Mouse (Mus musculus) layer of hippocampus, adult 9-11 months (tissue): ENCODE results near the gene Tfap2c.

ENCODE experiments used
- DNase-seq: peaks from one replicate; pipeline ENCODE4 v3.0.0; 2022

The Tfap2c gene

DNA sequence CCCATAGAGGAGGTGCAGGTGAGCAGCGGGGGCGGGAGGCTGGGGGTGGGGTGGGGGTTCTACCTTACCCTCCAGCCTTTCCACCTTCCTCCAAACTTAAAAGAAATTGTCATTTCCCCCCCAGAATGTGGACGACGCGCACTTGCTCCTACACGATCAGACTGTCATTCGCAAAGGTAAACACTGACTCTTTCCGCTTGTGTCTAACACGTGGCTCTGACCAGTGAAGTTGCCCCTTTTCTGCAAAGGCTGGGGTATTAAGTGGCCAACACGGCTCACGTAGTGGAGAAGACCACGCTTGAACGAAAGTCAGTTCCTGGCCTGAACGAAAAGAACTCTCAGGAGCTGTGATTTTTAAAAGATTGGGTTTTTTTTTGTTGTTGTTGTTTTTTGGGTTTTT, 2.5 kb downstream of the Tfap2c start:
- DNase-seq = no peak

DNA sequence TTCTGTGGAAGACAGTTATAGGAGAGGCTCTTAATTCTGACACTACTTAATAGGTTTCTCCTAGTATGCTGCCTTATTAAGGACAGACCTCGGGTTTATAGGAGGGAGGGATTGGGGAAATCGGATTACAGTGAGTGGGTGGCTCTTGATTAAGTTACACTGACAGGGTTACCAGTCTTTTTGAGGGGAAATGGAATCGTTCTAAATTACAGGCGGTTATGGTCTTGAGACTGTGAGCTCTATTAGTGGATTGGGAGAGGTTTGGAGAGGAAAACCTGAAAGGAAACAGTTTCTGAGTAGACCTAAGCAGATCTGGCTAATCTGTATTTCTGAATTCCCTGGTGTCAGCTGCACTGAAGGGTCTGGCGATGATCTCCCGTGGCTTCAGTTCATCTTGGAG, 3.3 kb downstream of the Tfap2c start:
- DNase-seq = no peak

DNA sequence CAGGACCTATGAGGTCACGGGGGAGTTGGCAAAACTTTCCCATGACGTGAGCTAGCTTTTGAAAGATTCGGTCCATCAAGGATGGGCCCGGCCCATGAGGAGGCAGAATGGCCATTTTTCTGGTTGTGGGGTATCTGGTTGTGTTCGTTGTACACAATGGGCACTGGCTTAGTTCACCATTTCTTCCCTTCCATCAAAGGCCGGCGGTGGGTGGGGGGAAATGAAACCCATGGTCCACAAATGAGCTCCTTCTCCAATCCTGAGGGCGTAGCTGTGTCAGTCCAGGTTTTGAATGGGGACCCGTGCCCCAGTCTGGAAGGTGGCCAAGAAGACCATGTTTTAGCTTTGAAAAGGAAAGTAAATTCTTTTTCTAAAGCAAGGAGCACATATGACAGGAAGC, 4.8 kb downstream of the Tfap2c start:
- DNase-seq = no peak

DNA sequence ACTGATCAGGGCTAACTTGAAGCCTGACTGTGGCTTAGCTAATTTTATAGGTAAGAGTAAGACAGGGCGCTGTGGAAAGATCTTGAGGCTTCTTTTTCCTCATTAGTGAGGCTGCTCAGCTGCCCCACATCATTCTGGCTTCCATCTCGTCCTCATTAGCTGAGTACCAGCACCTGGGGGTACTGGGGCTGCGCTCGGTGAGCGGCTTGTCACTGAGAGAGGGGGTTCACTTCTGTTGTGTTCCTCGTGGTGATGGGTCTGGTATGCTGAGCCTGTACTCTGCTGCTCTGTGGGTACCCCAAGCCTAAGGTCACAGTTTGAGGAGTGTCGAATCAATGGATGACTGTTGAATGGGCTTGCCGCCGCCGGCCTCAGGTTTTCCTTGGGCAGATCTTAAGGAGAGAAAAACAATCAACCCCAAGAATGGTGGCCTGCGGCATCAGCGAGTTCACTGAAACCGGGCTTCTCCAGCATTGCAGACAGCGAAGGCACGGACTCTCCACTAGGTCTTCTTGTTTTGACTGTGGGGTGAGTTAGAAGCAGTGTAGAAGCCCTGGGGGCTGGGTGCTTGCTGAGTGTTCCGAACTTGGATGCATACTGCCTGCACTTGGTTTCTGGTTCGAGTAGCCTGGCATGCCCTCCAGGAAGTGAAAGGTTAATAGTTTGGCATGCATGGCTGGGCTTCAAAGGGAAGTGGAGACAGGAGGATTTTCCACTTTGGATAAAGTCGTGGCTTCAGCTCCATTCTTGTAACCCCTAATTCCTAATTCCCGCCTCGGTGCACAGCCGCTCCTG, 9.5 kb downstream of the Tfap2c start:
- no peak for DNase-seq

DNA sequence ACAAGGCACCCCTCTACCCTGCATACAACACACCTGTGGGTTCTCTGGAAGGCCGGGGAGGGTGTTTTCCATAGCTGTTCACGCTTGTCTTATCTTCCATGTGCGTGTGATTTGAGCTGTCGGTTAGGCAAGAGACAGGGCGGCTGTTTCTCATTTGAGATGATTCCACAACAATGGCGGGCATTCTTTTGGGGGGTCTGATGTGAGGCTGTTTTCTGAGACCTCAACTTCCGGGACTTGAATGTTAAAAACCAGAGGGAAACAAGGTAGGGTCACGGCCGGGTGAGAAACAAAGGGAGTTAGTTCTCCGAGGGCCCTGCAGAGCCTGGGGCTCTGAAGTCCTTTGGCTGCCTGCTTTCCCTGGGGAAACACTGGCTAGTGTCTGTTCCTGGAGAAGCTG, 11.6 kb downstream of the Tfap2c start:
- DNase-seq = no peak

DNA sequence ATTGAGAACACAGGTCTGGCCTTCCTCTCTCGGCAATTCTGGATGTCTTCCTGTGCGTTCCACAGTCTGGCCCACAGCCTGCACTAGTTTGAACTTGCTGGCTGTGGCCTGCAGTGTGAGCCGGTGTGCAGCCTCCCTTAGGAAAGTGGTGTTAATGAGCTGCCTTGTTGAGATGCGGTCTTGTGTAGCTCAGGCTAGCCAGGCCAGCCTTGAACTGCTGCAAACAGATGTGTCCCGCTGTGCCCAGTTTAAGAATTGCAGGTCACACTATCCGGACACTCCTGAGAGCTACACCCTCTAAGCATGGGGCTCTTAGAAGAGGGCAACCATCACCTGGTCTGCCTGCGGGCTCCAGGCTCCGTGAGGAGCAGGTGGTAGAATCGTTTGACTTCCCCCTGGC, 18.4 kb downstream of the Tfap2c start:
- DNase-seq = no peak

DNA sequence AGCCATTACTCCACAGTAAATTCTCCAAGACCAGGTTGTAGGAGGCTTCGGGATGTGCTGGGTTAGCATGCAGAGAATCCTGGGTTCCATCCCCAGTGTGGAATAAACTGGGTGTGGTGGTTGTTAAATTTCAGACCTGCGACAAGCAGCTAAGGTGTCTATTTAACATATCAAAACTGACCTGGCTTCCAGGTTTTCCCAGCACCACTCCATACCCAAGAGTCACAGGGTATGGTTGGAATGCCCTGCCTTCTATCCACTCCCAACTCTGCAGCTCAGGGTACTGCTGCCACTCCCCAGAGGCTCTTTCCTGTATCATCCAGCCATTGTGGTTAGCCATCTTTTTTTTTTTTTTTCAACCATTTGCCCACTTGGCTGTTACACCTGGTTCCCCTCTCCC, 19.1 kb downstream of the Tfap2c start:
- DNase-seq = no peak

DNA sequence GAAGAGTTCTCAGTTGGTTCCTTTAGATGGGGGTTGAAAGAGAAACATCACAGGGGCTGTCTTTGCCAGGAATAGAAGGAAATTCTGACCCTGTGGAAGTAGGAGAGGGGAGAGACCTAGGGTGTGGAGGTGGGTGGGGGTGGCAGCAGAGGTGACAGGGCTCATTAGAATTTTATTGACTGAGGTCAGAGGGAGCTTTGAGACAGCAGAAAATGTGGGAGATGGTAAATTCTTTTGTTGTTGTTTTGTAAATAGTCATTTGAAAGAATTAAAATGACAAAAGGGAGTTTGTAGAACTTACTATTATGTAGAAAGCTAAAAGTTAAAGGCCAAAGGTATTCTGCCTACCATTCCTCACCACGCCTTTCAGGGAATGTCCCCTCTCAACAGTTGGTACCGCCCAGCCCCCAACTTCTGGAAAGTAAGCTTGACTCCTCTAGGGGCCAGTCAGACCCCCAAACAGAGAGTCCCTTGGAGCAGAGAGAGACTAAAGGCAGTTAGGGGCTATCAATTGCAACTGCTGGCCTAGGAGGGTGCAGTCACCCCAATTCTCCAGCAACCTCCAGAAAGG, 27.9 kb downstream of the Tfap2c start:
- no peak for DNase-seq

DNA sequence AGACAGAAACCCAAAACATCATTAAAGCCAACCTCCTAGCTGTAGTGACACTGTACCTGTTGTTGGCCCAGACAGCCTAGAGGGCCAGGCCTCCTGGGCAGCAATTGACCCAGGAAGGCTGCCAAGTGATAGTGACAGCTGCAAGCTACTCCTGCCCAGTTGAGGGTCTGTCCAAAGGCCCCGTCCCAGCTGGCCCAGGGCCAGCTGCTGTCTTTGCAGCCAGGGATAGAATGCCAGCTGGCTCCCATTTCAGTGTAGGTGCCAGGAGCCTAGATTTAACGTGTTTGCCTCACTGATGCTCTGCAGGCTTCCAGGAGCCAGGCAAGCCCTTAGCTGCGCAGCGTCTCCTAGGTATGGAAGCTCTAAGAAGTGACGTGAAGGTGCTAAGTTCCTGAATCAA, 29.8 kb downstream of the Tfap2c start:
- peak; percentile 19 for DNase-seq

DNA sequence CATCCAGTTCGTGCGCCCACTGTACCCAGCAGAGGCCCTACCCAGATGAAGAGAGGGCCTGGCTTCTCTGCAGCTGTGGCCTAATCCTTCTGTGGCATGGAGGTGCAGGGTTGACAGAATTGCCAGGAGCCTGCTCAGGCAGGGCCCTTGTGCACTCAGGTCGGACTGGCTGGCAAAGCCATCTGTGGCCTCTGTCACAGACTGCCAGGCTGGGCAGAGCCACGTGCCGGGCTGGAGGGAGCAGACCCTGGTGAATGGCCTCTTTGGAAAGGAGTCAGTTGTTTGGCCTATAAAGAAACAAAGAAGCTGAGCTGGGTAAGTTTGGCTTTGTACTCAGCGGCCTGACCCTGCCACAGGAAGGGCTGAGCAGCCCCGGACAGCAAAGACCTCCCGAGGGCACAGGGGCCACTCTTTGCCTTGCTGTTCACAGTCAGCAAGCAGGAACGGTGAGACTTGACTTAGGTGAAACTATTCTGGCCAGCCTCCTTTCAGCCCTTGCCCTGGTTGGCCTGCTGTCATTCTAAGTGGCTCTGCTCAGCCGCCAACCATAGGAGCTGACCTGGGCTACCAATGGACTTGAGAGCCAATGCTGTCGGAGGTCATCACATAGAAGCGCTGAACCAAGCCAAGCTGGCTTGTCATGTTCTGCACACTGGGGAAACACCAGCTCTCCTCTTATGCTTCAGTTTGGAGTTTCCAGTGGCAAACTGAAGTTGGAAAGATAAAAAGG, 31.3 kb downstream of the Tfap2c start:
- no peak for DNase-seq

DNA sequence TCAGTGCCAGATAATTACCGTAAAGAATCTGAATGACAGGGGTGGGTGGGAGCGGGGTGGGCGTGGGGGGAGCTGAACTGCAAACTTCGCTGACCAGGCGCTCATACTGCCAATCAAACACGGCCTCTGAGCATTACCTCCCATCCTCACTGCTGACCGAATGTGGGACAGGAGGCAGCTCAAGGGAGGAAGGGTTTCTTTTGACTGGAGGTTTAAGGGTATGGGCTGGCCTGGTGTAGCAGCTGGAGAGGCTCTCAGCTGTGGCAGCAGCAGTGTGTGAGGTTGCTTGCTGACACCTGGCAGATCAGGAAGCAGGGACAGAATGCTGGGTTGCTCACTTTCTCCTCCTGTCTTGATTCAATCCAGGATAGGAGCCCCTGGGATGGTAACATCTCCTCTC, 33.9 kb downstream of the Tfap2c start:
- DNase-seq = no peak

DNA sequence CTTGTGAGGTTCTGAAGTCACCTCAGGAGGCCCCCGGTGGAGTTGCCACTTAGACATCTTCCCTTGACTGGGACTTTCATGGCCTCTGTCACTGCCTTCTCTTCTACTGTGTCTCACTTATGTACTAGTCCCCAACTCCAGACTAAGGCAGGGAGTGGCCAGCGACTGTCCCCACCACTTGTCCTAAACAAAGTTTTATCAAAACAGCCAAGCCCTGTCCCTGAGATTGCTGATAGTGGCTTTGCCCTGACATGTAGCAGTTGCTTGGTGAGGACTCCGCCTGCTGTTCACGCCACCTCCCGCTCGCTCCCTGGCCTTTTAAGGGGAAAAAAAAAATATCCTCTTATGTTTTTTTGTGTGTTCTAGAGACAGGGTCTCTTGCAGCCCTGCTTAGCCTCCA, 35.9 kb downstream of the Tfap2c start:
- DNase-seq = no peak

DNA sequence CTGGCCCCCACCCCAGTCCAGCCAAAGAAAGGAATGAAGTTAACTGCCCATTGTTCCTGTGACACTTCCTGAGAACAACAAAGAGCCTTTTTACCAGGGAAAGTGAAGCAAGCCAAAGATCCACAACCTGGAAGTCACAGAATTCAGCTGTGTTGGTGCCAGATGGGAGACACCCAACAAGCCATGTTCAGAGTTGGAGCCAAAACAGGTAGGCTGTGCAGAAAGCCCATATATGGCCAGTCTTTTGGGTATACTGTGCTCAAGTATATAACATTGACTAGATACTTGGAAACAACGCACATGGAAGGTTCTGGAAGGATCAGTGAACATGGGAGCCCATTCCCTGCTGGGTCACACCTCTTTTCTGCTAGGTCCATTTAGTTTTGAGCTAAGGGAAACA, 39.7 kb downstream of the Tfap2c start:
- DNase-seq = no peak

DNA sequence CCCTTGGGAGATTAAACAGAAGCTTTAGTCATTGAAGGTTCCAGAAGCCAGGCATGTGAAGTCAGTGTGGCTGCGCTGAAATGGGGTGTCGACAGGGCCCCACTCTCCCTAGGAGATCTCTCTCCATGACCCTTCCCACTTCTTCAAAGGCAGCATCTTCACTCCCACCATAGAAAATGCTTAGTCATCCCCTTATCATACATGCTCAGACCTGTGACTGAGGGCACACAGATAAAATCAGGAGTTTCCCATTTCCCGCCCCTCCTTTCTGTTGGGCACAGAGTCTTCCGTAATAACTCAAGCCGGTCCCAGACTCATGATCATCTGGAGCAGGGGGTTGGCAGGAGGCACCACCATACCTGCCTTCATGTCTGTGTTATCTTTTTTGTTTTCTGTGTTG, 41.4 kb downstream of the Tfap2c start:
- no peak for DNase-seq

DNA sequence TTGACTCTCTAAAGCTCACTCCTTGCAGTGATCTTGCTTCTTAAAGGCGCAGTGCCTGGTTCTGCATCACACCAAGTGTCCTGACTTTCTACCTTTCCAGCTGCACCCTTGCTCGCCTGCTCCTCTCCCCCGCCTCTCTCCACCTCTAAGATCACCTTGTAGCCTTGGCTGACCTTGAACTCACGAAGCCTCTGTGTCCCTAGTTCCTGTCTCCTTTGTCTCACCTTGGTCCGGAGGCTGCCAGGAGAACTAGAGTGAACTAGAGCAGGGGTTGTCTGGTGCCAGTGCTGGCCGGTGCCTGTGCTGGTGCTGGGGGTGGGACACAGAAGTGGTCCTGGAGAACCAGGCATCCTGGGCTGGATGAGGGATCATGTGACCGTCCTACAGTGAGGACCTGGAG, 44.9 kb downstream of the Tfap2c start:
- DNase-seq = no peak

DNA sequence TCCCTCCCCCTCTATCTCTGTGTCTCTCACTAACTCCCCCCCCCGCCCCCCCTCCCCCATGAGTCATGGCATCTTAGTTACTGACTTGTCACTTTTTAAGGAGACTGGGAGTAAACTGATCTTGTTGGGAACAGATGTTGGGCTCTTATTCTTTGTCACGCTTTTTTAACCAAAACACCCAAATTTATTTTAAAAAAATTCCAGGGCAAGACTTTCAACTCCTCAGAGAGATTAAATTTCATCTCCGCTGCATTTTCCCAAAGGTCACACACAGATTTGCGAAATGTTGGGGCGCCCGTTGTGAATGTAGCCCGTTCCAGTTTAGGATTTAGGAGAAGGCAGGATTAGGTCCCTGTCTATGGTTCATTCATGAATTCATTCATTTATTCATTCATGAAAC, 47.7 kb downstream of the Tfap2c start:
- no peak for DNase-seq

DNA sequence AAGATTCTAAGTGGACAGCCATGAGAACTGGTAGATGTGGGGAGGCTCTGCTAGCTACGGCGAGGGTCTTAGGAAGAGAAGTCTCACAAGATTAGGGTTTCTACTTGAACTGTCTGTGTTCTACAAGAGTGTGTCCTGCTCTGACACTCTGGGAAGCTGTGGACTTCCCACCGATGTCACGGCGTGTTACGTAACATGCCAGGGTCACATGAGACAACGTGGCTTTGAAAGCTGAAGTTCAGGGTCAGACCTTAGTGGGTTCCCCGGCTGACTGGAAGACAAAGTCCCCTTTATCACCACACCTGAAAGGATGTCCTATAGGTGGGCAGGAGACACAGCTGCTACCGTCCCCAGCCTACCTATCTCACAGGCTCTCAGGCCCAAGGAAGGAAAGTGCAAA, 48.5 kb downstream of the Tfap2c start:
- DNase-seq = no peak

DNA sequence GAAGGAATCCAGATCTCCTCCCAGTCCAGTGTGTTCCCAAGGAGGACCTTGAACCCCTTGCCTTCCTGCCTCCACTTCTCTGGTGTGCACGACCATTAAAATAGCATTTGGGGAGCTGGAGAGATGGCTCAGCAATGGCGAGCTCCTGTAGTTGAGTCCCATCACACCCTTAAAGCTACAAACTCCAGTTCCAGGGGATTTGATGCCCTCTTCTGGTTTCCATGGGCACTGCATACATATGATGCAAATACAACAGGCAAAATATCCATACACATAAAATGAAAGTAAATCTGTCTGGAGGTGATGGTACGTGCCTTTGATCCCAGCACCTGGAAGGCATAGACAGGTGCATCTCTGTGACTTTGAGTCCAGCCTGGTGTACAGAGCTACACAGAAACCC, 55.2 kb downstream of the Tfap2c start:
- DNase-seq = no peak

DNA sequence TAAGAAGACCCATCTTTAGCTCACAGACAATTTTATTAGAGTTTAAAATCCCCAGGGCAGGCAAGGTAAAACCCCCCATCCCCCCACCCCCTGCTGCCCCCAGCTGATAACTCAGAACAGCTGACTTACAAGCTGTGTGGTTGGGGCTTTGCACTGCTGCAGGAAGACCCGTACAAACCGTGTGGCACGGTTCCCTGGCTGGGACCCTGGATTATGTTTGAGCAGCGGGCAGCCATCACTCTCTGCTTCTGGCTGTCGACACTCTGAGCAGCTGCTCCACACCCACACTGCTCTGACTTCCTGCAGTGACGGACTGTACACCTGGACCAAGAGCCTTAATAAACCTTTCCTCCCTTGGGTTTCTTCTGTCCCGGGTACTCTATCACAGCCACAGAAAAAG, 56.2 kb downstream of the Tfap2c start:
- DNase-seq = no peak

DNA sequence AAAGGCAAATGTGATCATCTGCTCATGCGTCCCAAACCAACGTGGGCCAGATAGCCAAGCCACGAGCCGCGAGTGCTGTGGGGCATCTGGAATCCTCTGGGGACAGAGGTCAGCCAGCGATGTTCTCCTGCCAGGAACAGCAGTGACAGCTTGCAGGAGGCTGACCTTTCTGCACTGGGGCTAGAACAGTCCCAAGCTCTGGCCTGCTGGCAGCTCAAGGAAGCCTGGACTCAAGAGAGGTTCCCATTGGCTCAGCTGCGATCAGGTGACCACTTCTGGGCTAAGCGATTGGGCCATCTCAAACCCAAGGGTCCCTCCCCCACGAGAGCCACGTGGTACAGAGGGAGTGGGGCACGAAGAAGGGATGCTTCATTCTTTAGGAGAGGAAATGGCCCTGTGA, 58.3 kb downstream of the Tfap2c start:
- no peak for DNase-seq
